Mouse (Mus musculus) splenic B cell, adult 2 months (primary cell): ENCODE measurements around the gene Cks1b.

Experiments used
- DNase-seq: peaks from one replicate; pipeline ENCODE4 v3.0.0-alpha.2; 2011; ENCODE audit warnings: low read depth, low spot score
- H3K27me3 ChIP-seq: 2 replicates; pipeline ENCODE4 v1.6.1; 2012; ENCODE audit warnings: mild to moderate bottlenecking, low read length, moderate library complexity, mixed read lengths; ENCODE audit not compliant: control insufficient read depth, poor library complexity, insufficient read depth, severe bottlenecking
- H3K36me3 ChIP-seq: 2 replicates; pipeline ENCODE4 v1.6.1; 2012; ENCODE audit warnings: mild to moderate bottlenecking, low read length, moderate library complexity, mixed read lengths; ENCODE audit not compliant: control insufficient read depth, poor library complexity, insufficient read depth, severe bottlenecking

The Cks1b gene

DNA sequence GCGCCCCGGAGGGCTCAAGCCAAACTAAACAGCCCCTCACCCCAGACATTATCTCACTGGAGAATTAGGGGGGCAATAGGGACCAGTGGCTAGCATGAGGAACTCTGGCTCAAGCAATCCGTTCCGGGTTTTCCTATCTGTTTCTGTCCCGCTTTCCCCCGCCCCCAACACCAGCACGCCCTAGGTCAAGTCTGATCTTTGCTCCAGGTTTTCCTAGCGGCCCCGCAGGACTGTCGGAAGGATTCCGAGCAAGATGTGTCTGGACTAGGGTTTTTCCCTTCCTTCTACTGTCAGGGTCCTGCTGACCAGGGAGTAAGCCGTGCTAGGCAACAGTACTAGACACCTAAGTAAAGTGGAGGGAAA lies 23.3 kb downstream of the Cks1b start:
- peak; percentile 56 for DNase-seq
- Histone ChIP-seq H3K36me3 (no peaks in the 10 kb centered on the region), H3K27me3 (no peaks in the 10 kb centered on the region; the same call in 1 of the 2 replicates)

DNA sequence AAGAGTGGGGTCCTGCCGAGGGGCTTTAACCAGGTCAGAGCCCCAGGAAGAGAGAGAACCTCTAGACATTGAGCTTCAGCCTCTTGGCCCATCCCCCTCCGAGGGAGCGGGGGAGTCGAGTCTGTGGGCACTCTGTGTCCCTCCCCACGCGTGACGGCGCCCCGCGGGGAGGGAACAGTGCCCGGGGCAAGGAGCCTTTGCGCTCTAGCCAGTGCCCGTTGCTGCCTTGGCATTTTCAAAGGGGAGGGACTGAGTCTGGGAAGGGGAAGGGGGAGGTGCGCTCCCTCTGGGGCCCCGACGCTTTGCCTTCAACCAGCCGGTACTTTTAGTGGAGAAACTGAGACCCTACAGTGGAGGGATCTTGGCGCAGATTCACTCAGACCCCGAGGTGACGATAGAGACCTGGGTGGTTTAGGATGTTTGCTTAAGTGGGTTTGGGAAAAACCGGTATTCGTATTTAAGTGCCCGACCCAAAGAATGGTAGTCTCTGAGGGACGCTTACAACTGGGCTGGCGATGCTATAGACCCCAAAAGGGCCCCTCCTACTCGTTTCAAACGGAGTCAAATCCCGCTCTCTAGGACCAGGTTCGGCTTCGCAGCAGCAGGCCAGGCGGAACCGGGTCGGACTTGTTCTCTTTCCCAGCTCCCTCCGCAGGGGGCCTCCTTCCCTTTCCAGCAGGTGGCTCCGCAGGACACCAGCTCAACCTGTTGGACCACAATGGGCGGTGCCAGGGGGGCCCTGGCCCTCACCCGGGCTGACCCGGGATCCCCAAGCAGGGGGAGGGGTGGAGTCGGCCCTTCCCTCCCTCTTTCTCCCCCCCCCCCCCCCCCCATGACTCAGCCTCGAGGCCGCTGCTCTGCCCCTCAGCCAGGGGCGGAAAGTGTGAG lies 23.9 kb downstream of the Cks1b start, which contains the start of gene Zbtb7b:
Zbtb7b (minus strand) TSS at position 771 of the 888 bp plus-strand sequence.
- no peaks in the 10 kb centered on the region; the same call in 1 of the 2 replicates for H3K27me3 ChIP-seq
- peak; percentile 60 for DNase-seq
- H3K36me3 ChIP-seq, result no peaks in the 10 kb centered on the region

DNA sequence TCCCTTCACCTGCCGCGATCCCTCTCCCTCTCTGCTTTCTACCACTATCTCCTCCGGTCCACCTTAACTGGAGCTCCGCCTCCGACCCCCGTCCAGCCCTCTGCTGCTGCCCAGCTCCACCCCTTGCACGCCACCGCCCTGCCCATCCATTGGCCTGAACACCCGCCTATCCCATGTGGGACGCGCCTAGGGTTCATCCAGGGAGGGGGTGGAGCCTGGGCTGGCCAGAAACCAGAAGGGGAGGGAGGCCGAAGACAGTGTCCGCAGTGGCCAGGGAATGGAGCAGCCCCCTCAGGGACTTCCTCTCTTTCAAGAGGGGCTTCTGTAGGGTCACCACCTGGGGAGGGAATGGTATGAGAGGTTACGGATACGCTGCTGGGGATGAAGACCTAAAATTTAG lies 24.6 kb downstream of the Cks1b start:
- peak; percentile 95 for DNase-seq
- Histone ChIP-seq H3K27me3 (no peaks in the 10 kb centered on the region; the same call in 1 of the 2 replicates), H3K36me3 (no peaks in the 10 kb centered on the region)

DNA sequence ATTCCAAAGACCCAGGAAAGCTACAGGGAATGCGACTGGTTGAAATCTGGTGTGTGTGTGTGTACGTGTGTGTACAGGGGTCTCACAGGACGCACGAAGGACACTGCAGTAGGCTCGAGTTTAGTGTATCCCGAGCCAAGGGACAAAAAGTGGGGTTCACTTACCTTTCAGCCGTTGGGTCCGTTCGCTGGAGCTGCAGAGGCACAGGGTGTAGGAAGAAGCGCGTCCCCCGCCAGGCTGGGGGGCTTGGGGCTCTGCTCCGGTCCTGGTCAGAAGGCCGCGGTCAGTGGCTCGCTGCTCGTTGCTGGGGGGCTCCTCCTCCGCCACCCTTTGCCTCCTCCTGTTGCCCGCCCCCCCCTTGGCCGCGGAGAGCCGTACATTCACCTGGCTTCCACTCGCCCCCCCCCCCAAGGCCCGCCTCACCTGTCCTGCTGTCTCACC lies 25.3 kb downstream of the Cks1b start:
- no peak for DNase-seq
- Histone ChIP-seq H3K36me3 (no peaks in the 10 kb centered on the region), H3K27me3 (no peaks in the 10 kb centered on the region; the same call in 1 of the 2 replicates)

DNA sequence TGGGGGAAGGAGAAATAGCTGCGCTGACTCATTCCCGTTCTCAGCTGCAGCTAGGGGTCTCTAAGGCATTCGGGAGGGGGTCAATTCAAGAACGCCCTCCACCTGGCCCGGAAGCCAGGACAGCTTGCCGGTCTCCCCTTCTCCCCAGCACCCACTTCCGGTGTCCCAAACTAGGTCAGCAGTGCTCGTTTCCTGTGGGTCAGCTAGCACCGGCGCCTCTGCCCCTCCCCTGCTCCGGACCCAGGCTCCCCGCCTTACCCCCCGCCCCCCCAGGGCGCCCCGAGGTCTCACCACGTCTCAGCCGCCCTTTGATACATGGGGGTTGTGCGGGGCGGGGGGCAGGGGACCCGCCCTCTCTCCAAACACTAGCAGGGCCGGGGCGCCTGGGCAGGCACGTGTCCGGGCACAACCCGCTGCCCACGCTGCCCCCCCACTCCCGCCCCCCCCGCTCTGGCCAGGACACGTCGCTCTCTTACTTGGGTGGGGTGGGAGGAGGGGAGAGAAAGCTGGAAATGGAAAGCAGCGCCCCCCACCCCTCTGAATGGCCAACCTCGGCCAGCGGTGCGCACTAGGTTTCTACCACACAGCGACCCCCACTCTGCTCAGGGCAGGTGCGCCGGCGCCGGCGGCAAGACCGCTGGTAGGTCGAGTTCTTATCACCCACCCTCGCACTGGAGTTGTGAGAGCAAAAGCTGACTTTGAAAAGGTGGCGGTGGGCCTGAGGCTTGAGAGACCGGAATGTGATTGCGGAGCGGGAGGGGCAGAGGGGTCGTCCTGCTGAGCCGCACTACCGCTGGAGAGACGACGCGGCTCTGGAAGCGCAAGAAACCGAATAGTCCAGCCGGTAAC lies 26.3 kb downstream of the Cks1b start:
- Histone ChIP-seq H3K36me3 (no peaks in the 10 kb centered on the region), H3K27me3 (no peaks in the 10 kb centered on the region; the same call in 1 of the 2 replicates)
- DNase-seq, result peak; percentile 25

DNA sequence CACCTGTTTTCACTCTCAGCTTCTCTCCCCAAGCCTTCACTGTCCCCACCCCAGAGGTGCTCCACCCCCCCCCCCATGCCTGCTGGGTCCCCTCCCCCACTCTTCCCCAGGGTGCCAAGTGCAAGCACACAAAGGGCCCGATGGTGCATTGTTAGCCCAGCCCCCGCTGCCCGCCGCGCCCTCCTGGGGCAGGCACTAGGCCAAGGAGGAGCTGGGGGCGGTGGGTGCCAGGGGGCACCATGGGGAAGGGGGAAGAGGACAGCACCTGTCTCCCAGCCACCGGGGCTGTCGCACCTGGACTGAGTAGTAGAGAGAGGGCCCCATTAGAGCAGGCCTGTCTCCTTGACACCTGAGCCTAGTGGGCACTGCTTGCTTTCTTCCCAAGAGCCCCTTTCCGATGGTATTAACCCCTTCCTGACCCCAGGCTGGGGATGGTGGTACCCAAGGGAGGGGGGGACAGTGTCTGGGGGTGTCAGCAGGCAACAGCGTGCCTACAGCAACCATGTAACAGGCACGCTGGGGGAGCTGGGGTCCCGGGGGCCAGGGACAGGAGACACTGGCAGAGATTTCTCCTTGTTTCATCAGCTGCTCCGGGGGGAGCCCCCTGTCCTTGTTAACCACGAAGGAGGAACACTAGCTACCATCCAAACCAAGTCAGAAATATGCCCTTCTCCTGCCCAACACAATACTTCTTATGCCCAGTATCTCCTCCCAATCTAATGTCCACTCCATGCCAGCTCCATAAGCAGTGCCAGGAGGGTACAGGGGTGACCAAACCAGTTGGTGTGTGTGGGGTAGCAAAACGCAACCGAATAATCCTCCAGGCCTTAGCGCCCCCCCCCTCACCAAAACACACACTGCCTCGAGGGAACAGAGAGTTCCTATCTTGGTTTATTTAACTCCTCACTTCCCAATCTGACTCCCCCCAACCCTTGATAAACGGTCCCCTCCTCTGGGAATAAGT lies 27.2 kb downstream of the Cks1b start:
- no peaks in the 10 kb centered on the region for H3K36me3 ChIP-seq
- DNase-seq, result peak; percentile 49
- H3K27me3 ChIP-seq, result no peaks in the 10 kb centered on the region; the same call in 1 of the 2 replicates

DNA sequence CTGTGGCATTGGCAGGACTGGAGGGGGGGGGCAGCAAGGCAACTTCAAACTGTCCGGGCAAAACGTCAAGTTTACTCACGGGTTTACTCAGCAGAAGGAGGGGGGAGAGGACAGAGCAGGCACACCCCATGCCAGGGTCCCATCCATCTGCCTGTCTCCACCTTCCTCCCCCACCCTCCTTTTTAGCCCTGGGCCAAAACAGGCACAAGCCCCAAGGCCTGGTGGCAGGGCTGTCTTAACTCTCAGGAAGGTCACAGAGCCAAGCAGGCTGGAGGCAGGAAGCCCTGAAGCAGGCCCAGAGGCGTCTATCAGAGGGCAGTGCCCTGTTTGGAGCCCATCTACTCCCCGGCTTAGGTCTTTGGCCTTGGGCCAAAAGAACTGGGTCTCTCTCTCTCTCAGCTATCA lies 28.1 kb downstream of the Cks1b start:
- H3K36me3 ChIP-seq, result no peaks in the 10 kb centered on the region
- H3K27me3 ChIP-seq, result no peaks in the 10 kb centered on the region; the same call in 1 of the 2 replicates
- DNase-seq, result peak; percentile 36

DNA sequence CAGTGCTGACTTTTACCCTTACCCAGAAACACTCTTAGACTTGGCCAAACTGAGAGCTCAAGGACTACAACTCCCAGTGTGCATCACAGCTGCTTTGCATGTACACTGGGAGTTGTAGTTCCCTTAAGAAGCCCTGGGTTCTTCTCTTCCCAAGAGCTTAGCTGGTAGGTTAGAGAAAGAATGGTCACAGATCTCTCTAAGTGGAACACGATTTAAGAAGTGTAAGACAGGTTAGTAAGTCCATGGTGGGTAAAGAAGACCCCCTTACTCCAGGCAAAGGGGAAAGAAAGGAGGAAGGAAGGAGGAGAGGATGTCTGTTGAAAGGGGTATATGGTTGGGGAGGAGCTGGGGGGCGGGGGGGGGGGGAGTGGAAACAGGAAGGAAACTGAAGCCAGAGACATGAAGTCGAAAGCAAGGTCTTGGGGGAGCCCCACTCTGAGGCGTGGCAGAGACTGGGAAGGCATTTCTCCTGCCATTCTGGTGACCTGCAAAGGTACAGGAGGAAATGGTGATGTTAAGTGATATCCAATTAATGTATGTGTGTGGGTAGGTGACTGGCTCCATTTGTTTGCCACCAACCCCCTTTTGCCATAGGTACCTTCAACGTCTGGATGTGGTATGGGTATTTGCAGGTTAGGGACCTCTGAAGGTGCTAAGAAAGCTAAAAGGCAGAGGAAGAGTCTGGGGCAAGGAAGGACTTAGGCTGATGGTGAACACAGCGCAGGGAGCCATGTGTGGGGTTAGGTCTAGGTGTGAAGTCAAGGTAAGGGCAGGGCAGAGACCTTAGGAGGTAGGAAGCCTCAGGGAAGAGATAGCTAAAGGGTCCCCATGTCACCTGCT lies 29.1 kb downstream of the Cks1b start:
- peak; percentile 82 for DNase-seq
- no peaks in the 10 kb centered on the region; the same call in 1 of the 2 replicates for H3K36me3 ChIP-seq

DNA sequence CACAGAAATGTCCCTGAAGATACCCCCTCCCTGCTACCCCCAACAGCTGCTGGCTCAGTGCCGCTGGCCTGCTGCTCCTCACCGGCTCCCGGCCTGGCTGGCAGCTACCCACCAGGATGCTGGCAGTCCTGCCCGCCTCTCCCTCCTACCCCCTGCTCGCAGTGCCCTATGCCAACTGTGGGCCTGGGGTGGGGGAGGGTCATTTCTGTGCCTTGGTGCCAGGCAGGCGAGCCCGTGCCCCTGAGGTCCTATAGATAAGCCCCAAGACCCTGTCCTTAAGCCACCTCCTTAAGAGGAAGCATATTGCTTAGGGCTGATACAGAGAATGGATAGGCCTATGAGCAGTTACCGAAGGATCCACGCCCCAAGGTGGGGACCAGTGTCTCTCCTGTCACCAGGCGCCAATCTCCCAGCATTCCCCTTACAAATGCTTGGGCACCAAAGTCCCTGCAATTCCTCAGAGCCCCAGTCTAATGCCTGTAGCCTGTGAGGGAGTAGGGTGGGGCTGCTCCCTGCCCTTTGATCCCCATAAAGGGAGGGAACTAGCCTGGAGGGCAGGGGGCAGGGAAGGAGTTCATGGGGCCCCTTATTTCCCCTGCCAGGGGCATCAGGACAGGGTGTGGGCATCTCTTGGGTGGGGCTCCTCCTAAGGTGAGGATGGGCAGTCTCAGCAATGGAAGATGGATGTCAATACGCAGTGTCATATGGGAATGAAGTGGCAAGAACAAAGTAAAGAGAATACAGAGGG lies 29.9 kb downstream of the Cks1b start:
- H3K27me3 ChIP-seq, result no peaks in the 10 kb centered on the region
- H3K36me3 ChIP-seq, result no peaks in the 10 kb centered on the region; the same call in 1 of the 2 replicates
- DNase-seq, result no peak

More for the DNA sequence above, 29.1 kb downstream of the Cks1b start:
- H3K27me3 ChIP-seq, result no peaks in the 10 kb centered on the region

DNA sequence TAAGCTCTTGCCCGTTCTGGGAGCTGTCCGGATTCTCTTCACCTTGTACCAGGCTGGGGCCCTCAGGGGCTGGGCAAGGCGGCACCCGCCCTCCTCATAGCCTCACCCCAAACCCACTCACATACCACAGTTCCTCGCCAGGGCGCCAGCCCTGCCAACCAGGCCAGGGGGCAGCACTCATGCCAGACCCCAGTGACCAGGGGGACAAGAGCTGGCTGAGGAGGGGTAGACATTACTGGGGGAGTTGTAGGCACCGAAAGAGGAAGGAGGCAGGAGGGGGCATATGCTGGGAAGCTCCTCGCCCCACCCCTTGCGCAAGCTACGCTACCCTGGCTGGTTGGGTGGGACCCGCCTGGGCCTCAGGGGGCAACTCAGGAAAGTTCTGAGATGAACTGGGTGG lies 30.6 kb downstream of the Cks1b start:
- H3K36me3 ChIP-seq, result no peaks in the 10 kb centered on the region; the same call in 1 of the 2 replicates
- no peak for DNase-seq
- no peaks in the 10 kb centered on the region for H3K27me3 ChIP-seq

DNA sequence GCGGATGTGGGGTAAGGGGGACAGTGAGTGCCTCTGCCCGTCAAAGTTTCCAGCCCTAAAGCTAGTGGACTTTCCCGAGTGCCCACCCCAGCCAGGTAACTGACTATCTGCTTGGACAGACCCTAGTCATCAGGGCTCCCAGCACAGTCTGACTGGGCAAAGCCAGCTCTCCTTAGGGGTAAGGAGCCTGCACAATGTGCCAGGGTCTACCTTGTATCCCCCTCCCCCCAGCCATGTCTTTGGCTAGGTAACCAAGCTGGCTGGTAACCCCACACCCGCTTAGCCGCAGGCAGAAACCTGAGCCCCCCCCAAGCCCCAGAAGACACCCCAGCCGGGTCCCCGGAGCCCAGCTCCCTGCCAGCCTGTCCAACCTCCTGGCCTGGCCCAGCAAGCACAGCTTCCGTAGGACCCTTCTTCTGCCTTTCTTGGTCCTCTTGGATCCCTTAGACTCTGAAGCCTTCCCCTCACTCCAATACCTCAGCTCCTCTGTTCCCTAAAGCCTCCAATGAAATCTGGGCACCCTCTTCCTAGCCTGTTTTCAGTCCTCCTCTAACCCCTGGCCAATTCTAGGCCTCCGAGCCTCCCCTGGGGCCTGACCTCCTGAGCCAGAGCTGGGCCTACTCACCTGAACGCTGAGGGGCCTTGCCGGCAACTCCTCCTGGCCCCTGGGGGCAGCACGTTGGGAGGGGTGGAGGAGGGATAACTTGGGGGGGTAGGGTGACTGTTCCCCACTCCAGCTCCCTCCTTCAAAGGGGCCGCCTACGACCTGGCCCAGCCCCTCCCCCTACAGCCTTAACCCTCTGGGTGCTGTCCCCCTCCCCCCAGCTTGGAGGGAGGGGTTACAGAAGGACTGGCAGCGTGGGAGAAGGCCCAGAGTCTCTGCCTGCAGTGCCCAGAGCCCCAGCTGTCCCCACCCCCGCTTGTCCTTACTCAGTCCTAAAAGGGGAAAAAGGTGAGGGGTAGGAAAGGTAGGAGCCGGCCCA lies 31.5 kb downstream of the Cks1b start:
- DNase-seq, result no peak
- Histone ChIP-seq H3K27me3 (no peaks in the 10 kb centered on the region), H3K36me3 (no peaks in the 10 kb centered on the region; the same call in 1 of the 2 replicates)

DNA sequence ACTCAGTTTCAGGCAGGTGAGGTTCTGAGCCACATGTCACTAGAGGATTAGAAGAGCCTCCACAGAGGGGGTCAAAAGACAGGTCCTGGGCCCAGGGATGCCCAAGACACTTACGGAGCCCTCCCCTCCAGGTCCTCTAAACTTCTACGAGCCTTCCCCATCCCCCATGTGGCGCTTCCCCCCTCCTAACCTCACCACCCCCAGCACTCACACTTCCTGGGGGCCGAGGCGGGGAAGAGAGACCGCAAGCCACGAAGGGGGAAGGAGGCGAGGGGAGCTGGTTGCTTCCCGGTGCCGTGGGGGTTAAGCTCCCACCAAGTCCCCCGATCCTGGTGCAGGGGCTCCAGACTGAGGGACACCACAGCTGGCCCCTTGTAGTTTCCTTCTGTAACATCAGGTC lies 32.7 kb downstream of the Cks1b start:
- H3K27me3 ChIP-seq, result no peaks in the 10 kb centered on the region
- DNase-seq, result no peak
- H3K36me3 ChIP-seq, result peaks cover under 1% of the 10 kb centered on the region; the same call in 1 of the 2 replicates
